Mouse (Mus musculus): ENCODE results near the gene Aldoc. TPM values are rescaled to one million over a fixed set of nuclear protein-coding genes. Genes with fewer than 3 reads are reported as not detected.

Gene Aldoc
- total RNA-seq, 4 experiments from 2014 or later, result 23.4 to 54.0 (median 37.5) TPM

DNA sequence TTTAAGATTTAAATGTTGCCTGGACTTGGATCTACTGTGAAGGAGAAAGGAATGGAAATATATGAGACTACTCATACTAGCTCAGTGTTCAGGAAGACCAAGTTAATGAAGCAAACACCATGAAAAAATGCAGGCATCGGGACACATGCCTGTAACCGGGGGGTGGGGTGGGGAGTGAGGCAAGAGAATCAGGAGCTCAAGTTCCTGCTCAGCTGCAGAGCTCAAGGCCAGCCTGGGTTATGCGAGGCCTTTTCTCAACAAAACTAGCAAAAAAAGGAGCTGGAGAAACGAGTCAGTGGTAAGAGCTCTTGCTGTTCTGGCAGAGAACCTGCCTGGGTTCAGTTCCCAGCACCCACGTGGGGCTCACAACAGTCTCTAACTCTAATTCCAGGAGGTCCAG is 11.2 kb downstream of the Aldoc start:
- no peak for DNase-seq

DNA sequence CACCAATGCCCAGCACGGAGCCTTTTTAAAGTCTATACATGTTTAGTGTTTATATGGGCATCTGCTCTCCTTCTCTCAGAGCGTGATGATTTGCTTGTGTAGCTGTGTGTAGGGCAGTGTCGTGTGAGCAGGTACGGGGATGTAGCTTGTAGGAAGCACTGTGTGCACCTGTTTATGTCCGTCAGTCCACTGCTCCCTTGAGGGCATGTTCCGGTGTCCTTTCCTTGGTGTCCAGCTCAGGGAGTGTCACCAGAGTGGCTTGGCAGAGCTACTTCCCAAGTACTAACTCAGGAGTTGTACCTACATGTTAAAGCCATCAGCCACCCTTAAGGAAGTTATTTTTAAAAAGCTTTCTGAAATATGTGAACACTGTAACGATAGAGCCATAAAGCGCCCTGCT is 14.3 kb downstream of the Aldoc start:
- DNase-seq, result no peak

DNA sequence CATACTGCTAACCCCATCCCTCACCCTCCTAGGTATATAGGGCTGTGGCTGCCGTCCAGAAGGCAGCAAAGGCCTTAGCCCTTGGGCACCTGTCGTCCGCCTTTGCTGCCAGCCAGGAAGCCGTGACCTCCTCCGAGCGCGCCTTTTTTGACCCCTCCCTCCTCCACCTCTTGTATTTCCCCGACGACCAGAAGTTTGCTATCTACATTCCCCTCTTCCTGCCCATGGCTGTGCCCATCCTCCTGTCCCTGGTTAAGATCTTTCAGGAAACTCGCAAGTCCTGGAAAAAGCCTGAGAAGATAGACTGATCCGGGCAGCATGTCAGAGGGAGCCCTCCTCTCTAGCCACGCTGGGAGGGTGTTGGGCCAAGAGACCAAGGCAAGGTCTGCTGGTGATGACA is 18.9 kb downstream of the Aldoc start:
- no peak for DNase-seq

DNA sequence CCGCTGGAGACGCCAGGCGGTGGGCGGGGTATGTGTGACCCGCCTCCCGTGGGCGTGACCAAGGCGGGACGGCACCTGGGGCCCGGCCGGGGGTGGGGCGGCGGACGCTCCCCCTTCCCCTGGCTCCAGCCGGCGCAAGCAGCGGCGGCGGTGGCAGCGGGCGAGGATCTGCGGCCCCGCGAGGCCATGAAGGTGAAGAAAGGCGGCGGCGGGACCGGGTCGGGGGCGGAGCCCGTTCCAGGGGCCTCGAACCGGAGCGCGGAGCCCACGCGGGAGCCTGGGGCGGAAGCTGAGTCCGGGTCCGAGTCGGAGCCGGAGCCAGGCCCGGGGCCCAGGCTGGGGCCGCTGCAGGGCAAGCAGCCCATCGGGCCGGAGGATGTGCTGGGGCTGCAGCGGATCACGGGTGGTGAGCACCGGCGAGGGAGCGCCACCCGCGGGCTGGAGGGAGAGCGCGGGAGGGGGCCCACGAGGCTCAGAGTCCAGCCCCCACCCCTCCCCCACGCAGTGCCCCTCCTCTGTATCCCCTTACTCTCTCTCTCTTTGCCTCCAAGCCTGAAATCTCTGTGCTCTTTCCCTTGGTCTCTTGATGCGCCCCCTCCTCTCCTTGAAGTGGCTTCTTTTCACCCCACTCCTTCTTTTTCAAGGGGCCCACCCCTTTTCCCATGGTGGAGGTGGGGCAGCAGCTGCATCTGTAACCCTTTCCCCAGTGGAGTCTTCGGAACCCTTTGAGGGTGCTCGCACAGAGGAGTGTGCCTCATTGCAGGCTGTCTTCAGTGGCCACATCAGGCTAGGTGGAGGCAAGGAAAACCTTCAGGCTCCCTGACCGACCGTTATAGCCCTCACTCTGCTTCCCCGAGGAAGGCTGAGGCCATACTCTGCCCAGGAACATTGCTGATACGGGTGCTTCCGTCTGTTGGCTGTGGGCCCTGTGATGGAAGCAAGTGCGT is 20.9 kb downstream of the Aldoc start, which contains the start of gene Unc119:
Unc119 (plus strand) TSS at position 102 of the 947 bp plus-strand sequence.
- peak; percentile 74 for DNase-seq

DNA sequence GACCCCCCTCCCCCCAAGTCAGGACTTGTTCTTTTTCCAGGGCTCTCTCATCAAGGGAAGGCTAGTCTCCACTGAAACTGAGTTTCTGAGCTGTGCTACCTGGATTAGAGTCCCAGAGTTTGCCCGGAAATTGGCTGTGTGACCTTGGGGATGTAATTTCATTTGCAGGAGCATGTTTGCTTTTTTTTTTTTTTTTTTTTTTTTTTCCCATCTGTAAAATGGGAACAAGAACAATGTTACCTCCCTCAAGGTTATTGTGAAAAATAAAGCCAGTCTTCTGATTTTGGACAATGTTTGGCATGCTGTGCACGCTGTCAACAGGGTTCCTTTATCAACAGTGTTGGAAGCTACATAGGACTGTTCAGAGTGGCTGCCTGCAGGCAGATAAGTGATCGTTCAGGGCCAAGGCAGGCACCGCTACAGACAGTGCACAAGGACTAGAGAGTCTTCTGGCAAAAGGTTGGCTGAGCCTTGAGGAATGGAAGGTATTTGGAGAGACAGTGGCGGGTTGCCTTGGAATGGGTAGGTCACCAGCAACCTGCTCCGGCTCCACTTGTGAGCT is 21.6 kb downstream of the Aldoc start:
- DNase-seq, result no peak

DNA sequence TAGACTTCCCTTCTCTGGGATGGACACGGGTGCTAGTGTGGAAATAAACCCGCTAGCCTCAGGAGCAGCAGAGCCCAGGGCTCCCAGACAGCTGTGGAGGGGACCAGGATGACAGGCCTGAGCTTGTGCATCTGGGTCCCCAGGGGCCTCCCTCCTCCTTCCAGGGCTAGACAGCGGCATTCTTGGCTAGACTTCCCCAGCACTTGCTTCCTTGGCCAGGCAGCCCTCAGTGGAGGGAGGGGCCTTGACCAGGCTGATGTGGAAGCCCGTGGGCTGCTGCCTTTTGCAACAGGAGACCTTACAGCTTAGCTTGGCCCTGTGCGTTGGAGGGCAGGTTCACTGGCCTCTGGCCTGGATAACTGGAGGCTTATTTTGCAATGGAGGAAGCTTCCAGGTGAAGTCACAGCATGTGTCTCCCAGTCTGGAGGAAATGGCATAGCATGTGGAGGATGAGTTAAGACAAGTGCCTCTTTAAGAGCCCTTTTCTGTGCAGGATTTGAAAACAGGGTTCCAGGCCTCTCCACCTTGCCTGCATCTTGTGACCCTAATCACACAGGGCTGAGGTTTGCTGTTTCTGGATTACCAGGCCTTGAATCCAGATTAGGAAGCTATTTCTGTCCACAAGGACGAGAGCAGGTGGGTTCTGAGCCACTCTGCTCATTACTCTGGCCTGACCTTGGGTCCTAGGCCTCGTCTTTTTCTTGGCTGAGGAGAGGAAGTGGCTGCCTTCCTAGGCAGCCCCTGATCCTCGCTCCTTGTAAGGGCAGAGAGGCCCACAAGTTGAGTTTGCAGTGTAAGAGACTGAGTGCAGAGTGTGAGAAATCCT is 22.3 kb downstream of the Aldoc start:
- peak; percentile 55 for DNase-seq

DNA sequence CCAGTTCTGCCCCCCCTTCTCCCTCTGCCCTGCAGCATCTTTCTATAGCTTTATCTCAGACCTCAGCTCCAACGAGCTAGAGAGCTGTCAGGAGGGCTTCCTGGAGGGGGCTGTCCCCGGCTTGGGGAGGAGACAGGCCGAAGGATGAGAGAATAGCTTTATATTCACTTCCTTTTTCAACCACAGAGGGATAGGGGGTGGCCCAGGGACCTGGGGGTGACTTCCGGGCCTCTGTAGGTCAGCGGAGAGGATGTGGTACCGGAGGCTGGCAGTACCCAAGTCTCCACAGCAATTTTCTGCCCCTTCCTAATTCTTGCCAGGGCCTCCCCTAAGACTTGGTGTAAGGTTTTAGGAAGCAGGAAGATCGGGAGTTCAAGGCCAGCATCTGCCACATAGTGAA is 23.0 kb downstream of the Aldoc start:
- no peak for DNase-seq

DNA sequence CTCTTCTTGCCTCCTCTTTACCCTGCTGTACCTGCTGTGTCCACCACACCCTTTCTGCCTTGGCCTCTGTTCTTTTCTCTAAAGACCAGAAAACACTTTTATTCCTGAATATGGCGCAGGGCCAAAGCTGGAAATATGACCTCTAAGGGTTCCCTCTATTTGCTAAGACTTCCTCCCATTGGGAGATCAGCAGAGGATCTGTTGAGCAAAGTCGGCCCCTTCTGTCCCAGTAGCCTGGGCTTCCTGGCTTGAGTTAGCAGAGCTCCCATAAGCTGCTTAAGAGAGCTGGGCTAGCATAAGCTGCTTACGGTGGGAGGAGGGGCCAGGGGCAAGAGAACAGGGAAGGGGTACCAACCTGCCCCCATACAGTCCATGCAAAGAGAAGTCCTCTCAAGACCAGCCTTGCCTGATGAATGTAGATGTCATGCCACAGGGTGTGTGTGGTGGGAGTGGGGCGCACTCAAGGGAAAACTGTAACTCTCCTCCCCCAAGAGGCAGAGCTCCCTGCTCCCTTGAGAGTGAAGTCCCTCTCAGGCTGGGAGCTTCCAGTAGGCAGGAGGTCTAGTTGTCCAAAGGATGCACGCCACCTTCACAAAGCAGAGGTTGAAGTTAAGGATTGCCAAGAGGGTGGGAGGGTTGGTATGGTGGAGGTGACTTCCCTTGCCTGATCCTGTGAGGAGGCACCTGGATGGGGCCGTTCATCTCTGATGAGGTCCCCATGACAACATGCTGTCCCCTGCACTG is 23.7 kb downstream of the Aldoc start:
- DNase-seq, result no peak

DNA sequence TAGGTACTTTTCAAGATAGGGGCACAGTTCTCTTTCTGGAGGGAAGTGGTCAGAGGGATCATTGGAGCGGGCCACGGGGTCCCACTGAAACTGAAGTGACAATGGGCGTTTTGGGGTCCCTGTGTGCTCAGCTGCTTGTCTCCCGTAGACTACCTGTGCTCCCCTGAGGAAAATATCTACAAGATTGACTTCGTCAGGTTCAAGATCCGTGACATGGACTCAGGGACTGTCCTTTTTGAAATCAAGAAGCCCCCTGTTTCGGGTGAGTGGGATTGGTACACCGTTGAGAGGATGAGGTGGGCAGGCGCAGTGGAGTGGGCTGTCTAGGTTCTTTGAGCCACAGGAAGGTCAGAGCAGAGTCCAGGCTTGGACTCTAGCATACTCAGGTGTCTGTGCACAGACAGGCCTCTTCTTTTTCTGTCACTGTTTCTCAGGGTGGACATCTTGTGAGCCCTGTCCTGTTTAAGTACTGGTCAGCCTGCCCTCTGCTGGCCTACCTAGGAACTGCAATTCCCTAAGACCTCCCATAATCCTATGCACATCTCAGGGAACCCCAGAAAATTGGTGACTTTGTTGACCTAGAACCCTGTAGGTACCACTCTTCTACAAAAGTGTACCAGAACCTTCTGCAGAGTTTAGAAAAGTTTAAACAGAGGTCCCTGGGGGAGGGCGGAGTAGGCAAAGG is 24.4 kb downstream of the Aldoc start:
- DNase-seq, result no peak

DNA sequence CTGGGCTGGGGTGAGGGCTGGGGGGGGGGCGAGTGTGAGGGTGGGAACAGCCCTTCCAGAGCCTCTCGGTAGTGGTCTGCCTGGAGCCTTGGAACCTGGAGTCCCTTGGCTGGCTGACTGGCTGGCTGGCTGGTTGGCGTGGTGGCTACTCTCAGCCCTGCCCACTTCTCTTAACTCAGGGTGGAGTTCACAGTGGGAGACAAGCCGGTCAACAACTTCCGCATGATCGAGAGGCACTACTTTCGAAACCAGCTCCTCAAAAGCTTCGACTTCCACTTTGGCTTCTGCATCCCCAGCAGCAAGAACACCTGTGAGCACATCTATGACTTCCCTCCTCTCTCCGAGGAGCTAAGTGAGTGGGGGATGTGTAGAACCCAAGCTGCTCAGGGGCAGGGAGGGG is 25.1 kb downstream of the Aldoc start:
- DNase-seq, result no peak

DNA sequence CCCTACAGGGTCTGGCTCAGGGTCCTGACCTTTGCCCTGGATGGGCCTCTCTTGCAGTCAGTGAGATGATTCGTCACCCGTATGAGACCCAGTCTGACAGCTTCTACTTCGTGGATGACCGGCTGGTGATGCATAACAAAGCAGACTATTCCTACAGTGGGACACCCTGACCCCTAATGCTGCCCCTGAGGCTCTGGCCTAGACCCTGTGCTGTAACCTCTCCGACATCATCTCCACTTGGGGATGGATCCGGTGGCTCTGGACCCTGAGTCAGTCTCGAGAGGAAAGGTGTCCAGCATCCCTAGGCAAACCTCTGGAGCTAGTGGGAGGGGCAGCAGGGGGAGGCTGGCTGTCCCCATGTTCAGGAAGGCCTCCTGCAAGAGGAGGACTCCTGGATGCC is 25.7 kb downstream of the Aldoc start:
- no peak for DNase-seq

DNA sequence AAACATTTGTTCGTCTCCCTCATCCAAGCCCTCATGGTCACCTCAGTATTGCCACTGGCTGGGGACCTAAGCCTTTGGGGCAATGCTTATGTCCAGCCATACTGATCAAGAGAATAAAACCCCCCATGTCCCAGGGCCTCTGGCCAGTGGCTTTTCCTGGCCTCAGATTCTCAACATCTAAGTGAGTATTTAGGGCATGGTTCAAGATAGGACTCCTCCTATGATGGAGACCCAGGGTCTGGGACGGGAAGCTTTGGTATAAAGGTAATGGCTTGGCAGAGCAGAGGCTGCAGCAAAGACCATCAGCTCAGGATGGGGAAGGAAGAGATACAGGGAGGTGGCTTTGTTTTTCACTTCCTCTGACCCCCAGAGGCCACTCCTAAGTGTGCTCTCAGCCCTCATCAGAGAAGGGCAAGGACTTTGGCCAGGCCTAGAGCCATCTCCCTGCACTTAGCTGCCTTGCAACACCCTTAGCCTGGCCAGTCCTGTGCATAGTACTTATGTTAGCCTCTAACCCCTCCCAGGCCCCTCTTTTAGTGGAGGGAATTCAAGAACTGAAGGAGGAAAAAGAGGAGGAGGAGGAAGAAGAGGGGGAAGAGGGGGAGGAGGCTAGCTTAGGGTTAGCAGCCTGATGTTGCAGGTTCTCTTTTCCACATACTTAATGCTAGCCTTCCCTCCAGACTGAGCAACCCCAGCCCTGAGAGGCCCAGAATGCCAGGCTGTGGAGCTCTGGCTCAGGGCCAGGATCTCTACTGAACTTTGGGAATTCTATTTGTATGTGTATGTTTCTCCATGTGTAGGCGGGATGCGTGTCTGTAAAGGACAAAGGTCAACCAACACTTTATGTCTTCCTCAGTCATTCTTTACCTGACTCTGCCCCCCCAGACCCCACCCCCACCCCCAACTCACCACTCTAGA is 26.9 kb downstream of the Aldoc start:
- no peak for DNase-seq

DNA sequence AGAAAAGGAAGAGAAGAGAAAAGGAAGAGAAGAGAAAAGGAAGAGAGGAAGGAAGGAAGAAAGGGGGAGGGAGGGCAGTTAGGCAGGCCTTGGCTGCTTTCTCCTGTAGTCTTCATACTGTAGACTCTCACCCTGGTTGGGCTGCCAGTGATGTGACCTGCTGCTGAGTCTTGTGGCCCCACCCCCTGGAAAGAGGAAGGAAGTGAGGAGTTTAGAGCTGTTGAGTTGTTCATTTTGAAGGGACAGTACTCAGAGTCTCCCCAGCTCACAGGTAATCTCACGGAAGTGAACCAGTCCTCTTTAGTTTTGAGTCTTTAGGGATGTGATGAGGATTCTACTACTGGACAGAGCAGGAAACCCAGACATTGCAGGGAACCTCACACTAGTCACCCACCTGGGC is 30.3 kb downstream of the Aldoc start:
- DNase-seq, result no peak

DNA sequence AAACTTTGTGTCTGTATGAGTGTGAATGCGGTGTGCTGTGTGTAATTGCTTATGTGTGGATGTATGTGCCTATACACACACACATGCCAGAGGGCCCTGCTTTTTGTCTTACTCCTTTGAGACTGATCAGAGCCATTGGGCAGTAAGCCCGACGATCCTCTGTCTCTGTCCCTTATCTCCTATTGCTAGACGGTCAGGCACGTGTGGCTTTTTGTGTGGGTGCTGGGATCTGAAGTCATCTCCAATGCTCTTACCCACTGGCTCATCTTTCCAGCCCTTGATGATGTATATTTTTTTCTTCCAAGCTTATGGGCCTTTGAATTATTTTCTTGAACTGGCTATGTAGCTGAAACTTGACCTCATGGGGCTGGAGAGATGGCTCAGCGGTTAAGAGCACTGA is 32.1 kb downstream of the Aldoc start:
- no peak for DNase-seq

DNA sequence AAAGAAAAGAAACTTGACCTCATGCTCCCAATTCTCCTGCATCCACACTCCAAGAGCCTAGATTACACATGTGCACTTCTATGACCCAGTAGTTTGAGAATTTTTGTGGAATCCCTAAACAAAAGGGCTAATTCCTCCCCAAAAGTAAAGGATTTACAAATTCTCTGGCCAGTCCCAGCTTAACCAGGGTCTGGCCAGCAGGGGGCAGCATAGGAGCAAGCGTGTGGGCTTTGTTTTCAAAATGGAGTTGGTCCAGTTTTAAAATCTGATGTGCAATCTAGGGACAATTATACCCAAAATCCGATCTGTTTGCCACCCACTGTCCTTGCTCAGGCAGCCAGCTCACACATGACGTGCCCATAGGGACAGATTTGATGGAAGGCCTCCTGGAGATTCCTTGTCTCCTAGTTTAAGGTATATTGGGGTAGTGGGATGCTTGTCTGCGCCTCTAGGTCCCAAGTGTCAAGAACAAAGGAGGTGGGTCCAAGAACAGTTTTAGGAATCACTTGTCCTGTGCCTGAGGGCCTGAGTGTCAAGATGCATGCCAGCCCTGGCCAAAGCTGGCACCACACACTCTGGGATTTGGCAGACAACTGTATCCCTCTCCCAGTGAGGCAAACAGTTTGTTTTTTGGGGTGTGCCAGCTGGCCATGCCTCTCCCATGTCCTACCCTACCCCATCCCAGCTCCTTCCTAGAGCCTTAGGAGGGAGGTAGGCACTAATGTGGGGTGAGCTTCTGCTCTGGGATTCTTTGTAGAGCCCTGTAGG is 32.9 kb downstream of the Aldoc start:
- no peak for DNase-seq

DNA sequence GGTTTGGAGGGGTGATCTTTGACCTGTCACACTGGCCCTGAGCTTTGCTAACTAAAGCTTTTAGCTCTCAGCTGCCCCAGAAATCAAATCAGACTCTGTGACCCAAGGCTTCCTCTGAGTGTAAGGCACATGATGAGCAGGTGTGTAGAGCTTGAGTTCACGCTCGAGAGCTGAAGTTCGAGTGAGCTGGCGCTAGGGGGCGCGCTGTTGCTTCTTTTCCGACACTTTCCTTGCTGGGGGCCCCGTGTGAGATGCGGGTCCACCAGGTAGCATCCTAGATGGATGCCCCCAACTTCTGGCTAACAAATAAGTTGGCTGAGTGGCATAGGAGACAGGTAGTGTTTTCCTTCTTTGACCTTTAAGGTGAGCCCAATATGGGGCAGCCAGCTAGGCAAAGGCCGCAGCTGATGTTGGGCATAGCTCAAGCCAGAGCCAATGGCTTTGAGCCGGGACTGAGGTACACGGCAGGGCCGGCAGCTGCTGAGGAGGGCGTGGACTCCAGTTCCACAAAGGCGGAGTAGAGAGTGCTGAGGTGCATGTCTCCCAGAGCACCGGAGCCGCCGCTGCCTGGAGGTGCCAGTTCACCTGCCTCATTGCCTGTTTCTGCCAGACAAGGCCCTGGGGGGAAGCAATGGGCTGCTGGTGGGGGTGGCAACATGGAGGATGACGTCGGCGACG is 35.7 kb downstream of the Aldoc start:
- no peak for DNase-seq

DNA sequence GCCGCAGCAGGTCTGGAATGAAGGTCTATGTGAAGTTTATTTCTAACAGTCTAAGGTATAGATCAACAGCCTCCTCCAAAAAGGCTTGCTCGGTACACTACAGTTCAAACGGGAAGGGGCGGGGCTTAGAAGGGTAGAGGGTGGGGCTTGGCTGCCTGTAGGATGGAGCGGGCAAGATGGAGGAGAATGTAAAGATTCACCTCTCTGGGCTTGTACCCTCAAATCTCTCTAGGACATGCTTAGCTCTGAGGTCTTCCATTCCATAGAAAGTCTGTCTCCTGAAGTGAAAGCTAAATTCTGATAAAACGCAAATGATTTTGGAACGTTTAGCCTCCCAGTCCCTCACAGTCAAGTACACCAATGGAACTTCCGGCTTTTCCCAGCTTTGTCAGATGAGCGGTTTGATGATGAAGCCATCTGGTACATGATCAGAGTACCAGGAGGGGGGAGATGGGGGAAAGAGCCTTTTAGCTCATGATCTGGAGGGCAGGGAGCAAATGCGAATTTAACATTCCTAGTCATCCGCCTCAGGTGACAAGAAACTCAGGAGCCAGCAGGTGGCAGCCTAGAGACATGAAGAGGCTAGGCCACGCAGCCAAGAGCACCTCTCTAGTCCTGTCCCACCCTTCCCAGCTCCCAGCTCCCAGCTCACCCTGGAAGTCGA is 37.5 kb downstream of the Aldoc start:
- DNase-seq, result peak; percentile 55

DNA sequence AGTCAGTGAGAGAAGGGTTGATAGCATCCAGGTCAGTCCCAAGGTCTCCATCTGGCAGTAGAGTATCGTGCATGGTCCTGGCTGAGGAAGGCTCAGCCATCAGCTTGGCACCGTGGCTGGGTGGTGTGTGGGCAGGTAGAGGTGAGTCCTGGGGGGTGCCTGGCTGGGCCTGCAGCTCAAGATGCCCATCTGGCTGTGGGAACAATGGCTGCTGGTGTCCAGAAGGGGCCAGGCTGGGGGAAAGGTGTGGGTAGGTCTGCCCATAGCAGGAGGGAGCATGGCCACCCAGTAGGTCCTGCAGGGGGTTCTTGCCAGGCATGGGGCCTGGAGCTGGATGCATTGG is 38.0 kb downstream of the Aldoc start:
- no peak for DNase-seq
